ENCODE assay signal across 23 mouse cellular contexts in genomic region chr17:83882788-83883187, GRCm38 (mm10). TPM values are rescaled to one million over a fixed set of nuclear protein-coding genes. Genes with fewer than 3 reads are reported as not detected.
"Had no signal": no experiment of that assay in that cellular context is flagged by ENCODE, and none has a peak within 500 bp of the region (broad histone marks: within the 10 kb centered on the region; RNA-seq: fewer than 3 reads in every experiment).

No protein-coding gene starts in this region.

- H3K4me3 ChIP-seq: heart, embryonic 10.5 days; heart, embryonic 12.5 days; hindbrain, embryonic 10.5 days; hindbrain, embryonic 12.5 days; intestine, embryonic 15.5 days; kidney, embryonic 15.5 days; limb, embryonic 13.5 days; limb, embryonic 15.5 days; liver, embryonic 12.5 days had no signal

- H3K27me3 ChIP-seq: heart, embryonic 12.5 days; hindbrain, embryonic 12.5 days; intestine, embryonic 15.5 days; kidney, embryonic 15.5 days; limb, embryonic 13.5 days; limb, embryonic 15.5 days; liver, embryonic 12.5 days had no signal

- DNase-seq: gastrocnemius, postnatal 14 days; gastrocnemius, postnatal 36 days; heart, adult 18-20 months; heart, postnatal 10 days; heart, postnatal 4 days; kidney, adult 18-20 months; kidney, adult 8-10 months; kidney, postnatal 14 days; kidney, postnatal 36 days; layer of hippocampus, adult 9-11 months; layer of hippocampus, postnatal 36 days; left cerebral cortex, postnatal 4 days had no signal

- H3K4me2 ChIP-seq: heart, embryonic 12.5 days; hindbrain, embryonic 12.5 days; hindbrain, embryonic 14.5 days; intestine, embryonic 15.5 days; kidney, embryonic 15.5 days; limb, embryonic 13.5 days; limb, embryonic 15.5 days; liver, embryonic 12.5 days had no signal

- H3K36me3 ChIP-seq: heart, embryonic 10.5 days; heart, embryonic 12.5 days; hindbrain, embryonic 10.5 days; hindbrain, embryonic 12.5 days; intestine, embryonic 15.5 days; kidney, embryonic 15.5 days; limb, embryonic 13.5 days; limb, embryonic 15.5 days; liver, embryonic 12.5 days had no signal

RNA-seq across cellular contexts. Expression of gene Haao, which starts 35.0 kb away (rescaled TPM):
- polyA plus RNA-seq: heart, embryonic 14.5 days; hindbrain, embryonic 14.5 days had no signal
